Mouse (Mus musculus) kidney, postnatal 0 days (tissue): ENCODE data around the gene Ptprm. TPM values are rescaled to one million over a fixed set of nuclear protein-coding genes. Genes with fewer than 3 reads are reported as not detected.

Source experiments
- ATAC-seq: fragments of 200-750 bp; cut with Nextera tagmentation; replicated peaks from 2 replicates; pipeline ENCODE4 v1.8.0; 2017; ENCODE audit warnings: low read depth, moderate number of reproducible peaks, moderate TSS enrichment, moderate library complexity; ENCODE audit not compliant: low FRiP score
- DNase-seq: peaks from one replicate; pipeline ENCODE4 v3.0.0-alpha.2; 2016; ENCODE audit warnings: low spot score
- H3K27ac ChIP-seq: fragments of 300-500 bp; sonication (generic); 2 replicates; pipeline ENCODE4 v1.5.1; 2014; ENCODE audit warnings: mild to moderate bottlenecking
- H3K27me3 ChIP-seq: fragments of 300-500 bp; sonication (generic); 2 replicates; pipeline ENCODE4 v1.6.1; 2014; ENCODE audit warnings: low read length, mixed read lengths; ENCODE audit not compliant: insufficient read depth
- H3K36me3 ChIP-seq: fragments of 300-500 bp; sonication (generic); 2 replicates; pipeline ENCODE4 v1.6.1; 2014; ENCODE audit warnings: low read length, mixed read lengths; ENCODE audit not compliant: insufficient read depth
- H3K4me1 ChIP-seq: fragments of 300-500 bp; sonication (generic); replicated peaks from 2 replicates; pipeline ENCODE4 v1.6.1; 2014; ENCODE audit warnings: antibody characterized with exemption, low read length, mixed read lengths; ENCODE audit not compliant: insufficient read depth
- H3K4me2 ChIP-seq: fragments of 300-500 bp; sonication (generic); 2 replicates; pipeline ENCODE4 v1.6.1; 2014; ENCODE audit warnings: mild to moderate bottlenecking, low read length, moderate library complexity, mixed read lengths
- H3K4me3 ChIP-seq: fragments of 300-500 bp; sonication (generic); replicated peaks from 2 replicates; pipeline ENCODE4 v1.5.1; 2014; ENCODE audit warnings: low read depth, low read length
- H3K9ac ChIP-seq: fragments of 300-500 bp; sonication (generic); 2 replicates; pipeline ENCODE4 v1.6.1; 2014; ENCODE audit warnings: low read depth, low read length
- H3K9me3 ChIP-seq: fragments of 300-500 bp; sonication (generic); replicated peaks from 2 replicates; pipeline ENCODE4 v1.6.1; 2016; ENCODE audit warnings: low read length, inconsistent platforms, mixed read lengths
- CTCF ChIP-seq: IDR thresholded peaks from 2 replicates; pipeline ENCODE4 v1.5.1; 2016; ENCODE audit warnings: antibody characterized with exemption, low read depth, mild to moderate bottlenecking, moderate library complexity
- WGBS: fragments of 180-500 bp; shearing (Covaris S2); extraction: QIAGEN DNeasy Blood & Tissue Kit; methylation state at CpG from one replicate; pipeline ENCODE4 v1.1.7; 2014; 5-methylcytosine and 5-hydroxymethylcytosine counted together
- polyA plus RNA-seq: library from polyadenylated mRNA; unstranded; fragments of >200 nt; fragmentation: Nextera tagmentation; extraction: Ambion mirVana; gene quantifications from 2 replicates; pipeline ENCODE4 v1.2.1, GENCODE M21; 2015

Ptprm gene
- polyA plus RNA-seq, 1 experiment from 2014 or later, result 13.7 TPM

- H3K4me3 ChIP-seq, result no peak overlapping the region
- H3K27me3 ChIP-seq, result no peaks in the 10 kb centered on the region
- WGBS, result 89% methylated on average over 1 of the region's 1 CpGs
- TF ChIP-seq CTCF, result no peak
- H3K27ac ChIP-seq, result no peak overlapping the region
- no peaks in the 10 kb centered on the region for H3K9me3 ChIP-seq
- H3K4me1 ChIP-seq, result no peaks in the 10 kb centered on the region
- no peak for DNase-seq
- no peak overlapping the region for H3K4me2 ChIP-seq
- no peaks in the 10 kb centered on the region for H3K36me3 ChIP-seq
- no peak for ATAC-seq
- H3K9ac ChIP-seq, result no peak overlapping the region
Observed at GRCm38 (mm10) chr17:66894181-66894580, 460.1 kb downstream of the Ptprm start.

GRCm38 (mm10) chr17:66891916-66892315 lies 462.3 kb downstream of the Ptprm start:
- H3K4me3 ChIP-seq, result no peak overlapping the region
- no peak for TF ChIP-seq CTCF
- no peaks in the 10 kb centered on the region for H3K4me1 ChIP-seq
- no peak overlapping the region for H3K9ac ChIP-seq
- no peaks in the 10 kb centered on the region for H3K9me3 ChIP-seq
- no peaks in the 10 kb centered on the region for H3K27me3 ChIP-seq
- no peak overlapping the region for H3K4me2 ChIP-seq
- DNase-seq, result no peak
- WGBS, result 94% methylated on average over 6 of the region's 6 CpGs
- H3K27ac ChIP-seq, result no peak overlapping the region
- no peak for ATAC-seq
- H3K36me3 ChIP-seq, result no peaks in the 10 kb centered on the region

GRCm38 (mm10) chr17:66891067-66891862 lies 463.0 kb downstream of the Ptprm start:
- WGBS, result 74% methylated on average over 13 of the region's 13 CpGs

GRCm38 (mm10) chr17:66882304-66882703 lies 472.0 kb downstream of the Ptprm start:
- Histone ChIP-seq H3K4me1 (peaks cover 5% of the 10 kb centered on the region; the same call in 1 of the 2 replicates), H3K4me3 (no peak overlapping the region), H3K4me2 (no peak overlapping the region), H3K27me3 (no peaks in the 10 kb centered on the region), H3K9ac (no peak overlapping the region), H3K36me3 (no peaks in the 10 kb centered on the region), H3K27ac (no peak overlapping the region), H3K9me3 (no peaks in the 10 kb centered on the region)
- no peak for TF ChIP-seq CTCF
- WGBS, result 69% methylated on average over 2 of the region's 2 CpGs
- no peak for DNase-seq
- ATAC-seq, result no peak

More at GRCm38 (mm10) chr17:66891067-66891862, 463.0 kb downstream of the Ptprm start:
- no peak for DNase-seq
- no peak for TF ChIP-seq CTCF
- no peak overlapping the region for H3K4me3 ChIP-seq
- H3K27me3 ChIP-seq, result no peaks in the 10 kb centered on the region
- H3K4me2 ChIP-seq, result no peak overlapping the region
- no peak overlapping the region for H3K9ac ChIP-seq
- H3K36me3 ChIP-seq, result no peaks in the 10 kb centered on the region
- H3K4me1 ChIP-seq, result no peaks in the 10 kb centered on the region
- no peaks in the 10 kb centered on the region for H3K9me3 ChIP-seq
- ATAC-seq, result no peak
- H3K27ac ChIP-seq, result no peak overlapping the region

- H3K4me1 ChIP-seq, result peaks cover 5% of the 10 kb centered on the region; the same call in 1 of the 2 replicates
- no peak overlapping the region for H3K4me3 ChIP-seq
- H3K9me3 ChIP-seq, result no peaks in the 10 kb centered on the region
- DNase-seq (no peak), ATAC-seq (no peak)
- H3K27ac ChIP-seq, result no peak overlapping the region
- H3K27me3 ChIP-seq, result no peaks in the 10 kb centered on the region
- H3K9ac ChIP-seq, result no peak overlapping the region
- WGBS, result 78% methylated on average over 9 of the region's 9 CpGs
- no peak for TF ChIP-seq CTCF
- H3K36me3 ChIP-seq, result no peaks in the 10 kb centered on the region
- no peak overlapping the region for H3K4me2 ChIP-seq
Observed at GRCm38 (mm10) chr17:66880969-66881701, 473.1 kb downstream of the Ptprm start.

- no peaks in the 10 kb centered on the region for H3K9me3 ChIP-seq
- H3K4me3 ChIP-seq, result no peak overlapping the region
- DNase-seq (no peak), ATAC-seq (no peak)
- no peak overlapping the region for H3K4me2 ChIP-seq
- no peak overlapping the region for H3K27ac ChIP-seq
- H3K36me3 ChIP-seq, result no peaks in the 10 kb centered on the region
- peaks cover 5% of the 10 kb centered on the region; the same call in 1 of the 2 replicates for H3K4me1 ChIP-seq
- no peak for TF ChIP-seq CTCF
- 68% methylated on average over 2 of the region's 2 CpGs for WGBS
- H3K9ac ChIP-seq, result no peak overlapping the region
- no peaks in the 10 kb centered on the region for H3K27me3 ChIP-seq
Observed at GRCm38 (mm10) chr17:66879151-66879550, 475.1 kb downstream of the Ptprm start.
